Comparison of ENCODE assay signal across 12 mouse cellular contexts in the genomic region with DNA sequence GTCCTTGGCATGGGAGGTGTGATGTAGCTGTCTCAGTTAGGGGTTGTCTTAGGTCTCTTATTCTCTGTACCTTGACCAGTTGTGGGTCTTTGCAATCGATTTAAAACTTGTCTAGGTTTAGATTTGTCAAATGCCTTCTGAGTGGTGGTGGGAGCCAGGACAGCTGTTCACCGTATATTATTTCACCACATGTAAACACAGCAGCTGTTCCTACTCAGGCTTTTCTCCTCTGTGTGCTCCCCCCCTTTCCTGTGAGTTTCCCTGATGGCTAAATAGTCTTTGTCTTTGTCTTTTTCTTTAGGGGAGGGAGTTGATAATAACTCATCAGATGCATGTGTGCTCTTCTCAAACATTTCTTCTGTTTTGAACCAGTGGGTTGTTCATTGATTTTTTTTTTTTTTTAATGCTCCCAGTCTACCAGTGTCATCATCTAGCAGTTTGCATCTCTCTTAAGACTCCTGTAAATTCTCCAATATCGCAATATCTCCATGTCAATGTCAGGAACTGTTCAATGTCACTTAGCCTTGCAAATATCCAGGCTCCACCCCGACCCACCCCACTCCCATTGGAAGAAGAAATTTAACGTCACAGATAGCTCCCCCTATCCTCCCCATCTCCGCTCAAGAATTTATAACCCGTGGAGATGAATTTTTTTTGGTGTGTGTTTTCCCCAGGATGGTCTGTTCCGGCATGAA. TPM values are rescaled to one million over a fixed set of nuclear protein-coding genes. Genes with fewer than 3 reads are reported as not detected.
DNase-seq lines count a peak whose midpoint lies in the region; ATAC-seq and TF ChIP-seq lines count a peak whose summit lies in the region.
"Had no signal": no experiment of that assay in that cellular context is flagged by ENCODE, and none has a peak within 500 bp of the region (broad histone marks: within the 10 kb centered on the region; RNA-seq: fewer than 3 reads in every experiment).

No protein-coding gene starts in this region.

- H3K4me2 ChIP-seq in forebrain, postnatal 0 days (ENCODE audit: low read depth): 0 out of 2 replicates have a peak overlapping the region, but pooled peaks have one; percentile 25
- H3K4me2 ChIP-seq in lung, postnatal 0 days (replicated peaks; ENCODE audit: low read depth, low read length): no peak overlapping the region
- H3K4me2 ChIP-seq in intestine, embryonic 15.5 days (replicated peaks): peak overlapping the region; percentile 25; the same call in 1 of the 2 replicates
- peak overlapping the region; percentile 47 for H3K4me2 ChIP-seq in stomach, embryonic 15.5 days
- no peak overlapping the region for H3K4me2 ChIP-seq in forebrain, embryonic 12.5 days

- H3K9me3 ChIP-seq in forebrain, postnatal 0 days (ENCODE audit: low read length): no peaks in the 10 kb centered on the region
- no peaks in the 10 kb centered on the region for H3K9me3 ChIP-seq in forebrain, embryonic 10.5 days
- no peaks in the 10 kb centered on the region for H3K9me3 ChIP-seq in lung, postnatal 0 days (ENCODE audit: low read length)
- H3K9me3 ChIP-seq in intestine, embryonic 15.5 days: no peaks in the 10 kb centered on the region
- no peaks in the 10 kb centered on the region for H3K9me3 ChIP-seq in stomach, embryonic 15.5 days
- H3K9me3 ChIP-seq in forebrain, embryonic 12.5 days: no peaks in the 10 kb centered on the region

- no peaks in the 10 kb centered on the region for H3K27me3 ChIP-seq in forebrain, postnatal 0 days (ENCODE audit: insufficient read depth, low read length)
- no peaks in the 10 kb centered on the region for H3K27me3 ChIP-seq in forebrain, embryonic 10.5 days (ENCODE audit: poor library complexity, severe bottlenecking)
- H3K27me3 ChIP-seq in lung, postnatal 0 days (replicated peaks; ENCODE audit: insufficient read depth, low read length): no peaks in the 10 kb centered on the region
- H3K27me3 ChIP-seq in intestine, embryonic 15.5 days (replicated peaks): no peaks in the 10 kb centered on the region
- no peaks in the 10 kb centered on the region for H3K27me3 ChIP-seq in stomach, embryonic 15.5 days (replicated peaks)
- no peaks in the 10 kb centered on the region for H3K27me3 ChIP-seq in forebrain, embryonic 12.5 days

- TF ChIP-seq CTCF in forebrain, postnatal 0 days (IDR thresholded peaks at IDR 0.05; ENCODE audit: low read depth): no peak
- no peak for TF ChIP-seq CTCF in lung, postnatal 0 days (IDR thresholded peaks at IDR 0.05)

- WGBS in forebrain, postnatal 0 days: 76% methylated on average over 8 of the region's 8 CpGs
- WGBS in forebrain, embryonic 10.5 days: 88% methylated on average over 8 of the region's 8 CpGs
- 43% methylated on average over 8 of the region's 8 CpGs for WGBS in lung, postnatal 0 days
- WGBS in intestine, embryonic 15.5 days: 40% methylated on average over 8 of the region's 8 CpGs
- 36% methylated on average over 8 of the region's 8 CpGs for WGBS in stomach, embryonic 15.5 days
- WGBS in forebrain, embryonic 12.5 days: 83% methylated on average over 8 of the region's 8 CpGs

- no peak overlapping the region for H3K27ac ChIP-seq in forebrain, postnatal 0 days (ENCODE audit: low read depth, low read length)
- H3K27ac ChIP-seq in forebrain, embryonic 10.5 days: no peak overlapping the region
- no peak overlapping the region for H3K27ac ChIP-seq in lung, postnatal 0 days (ENCODE audit: low read length)
- H3K27ac ChIP-seq in intestine, embryonic 15.5 days: no peak overlapping the region
- H3K27ac ChIP-seq in stomach, embryonic 15.5 days: no peak overlapping the region
- no peak overlapping the region for H3K27ac ChIP-seq in forebrain, embryonic 12.5 days
- H3K27ac ChIP-seq: macrophage had no signal

- H3K4me1 ChIP-seq in forebrain, postnatal 0 days (ENCODE audit: insufficient read depth): no peaks in the 10 kb centered on the region
- peaks cover 8% of the 10 kb centered on the region; the same call in 1 of the 2 replicates for H3K4me1 ChIP-seq in forebrain, embryonic 10.5 days
- H3K4me1 ChIP-seq in lung, postnatal 0 days (ENCODE audit: insufficient read depth, low read depth, low read length): no peaks in the 10 kb centered on the region
- no peaks in the 10 kb centered on the region for H3K4me1 ChIP-seq in intestine, embryonic 15.5 days (replicated peaks)
- H3K4me1 ChIP-seq in stomach, embryonic 15.5 days: peaks cover 3% of the 10 kb centered on the region; the same call in 1 of the 2 replicates
- peaks cover 7% of the 10 kb centered on the region for H3K4me1 ChIP-seq in forebrain, embryonic 12.5 days

- no peak for ATAC-seq in forebrain, postnatal 0 days
- no peak for ATAC-seq in lung, postnatal 0 days
- peak; percentile 67; the same call in 1 of the 2 replicates for ATAC-seq in intestine, embryonic 15.5 days
- peak; percentile 63; the same call in 1 of the 2 replicates for ATAC-seq in stomach, embryonic 15.5 days (ENCODE audit: insufficient read depth, low FRiP score, low read depth)
- no peak for ATAC-seq in forebrain, embryonic 12.5 days (ENCODE audit: low FRiP score)
- ATAC-seq: forebrain, embryonic 14.5 days had no signal

- no peak for TF ChIP-seq EP300 in lung, postnatal 0 days (IDR thresholded peaks at IDR 0.05)

- no peak for DNase-seq in forebrain, postnatal 0 days
- no peak for DNase-seq in forebrain, embryonic 10.5 days (ENCODE audit: extremely low spot score, low spot score)
- DNase-seq in lung, postnatal 0 days (ENCODE audit: low spot score): peak; percentile 39
- DNase-seq in lung, postnatal 10 days: no peak
- DNase-seq in urinary bladder, adult 18-20 months (ENCODE audit: low spot score in 2 of 2): no peak
- DNase-seq: heart, postnatal 4 days; right cerebral cortex, postnatal 14 days had no signal

- no peak overlapping the region for H3K9ac ChIP-seq in forebrain, postnatal 0 days
- H3K9ac ChIP-seq in lung, postnatal 0 days (replicated peaks; ENCODE audit: low read depth): no peak overlapping the region
- H3K9ac ChIP-seq in intestine, embryonic 15.5 days: no peak overlapping the region
- H3K9ac ChIP-seq in stomach, embryonic 15.5 days: no peak overlapping the region
- H3K9ac ChIP-seq in forebrain, embryonic 12.5 days: no peak overlapping the region

- no peaks in the 10 kb centered on the region for H3K36me3 ChIP-seq in forebrain, postnatal 0 days (ENCODE audit: insufficient read depth)
- H3K36me3 ChIP-seq in forebrain, embryonic 10.5 days (replicated peaks): no peaks in the 10 kb centered on the region
- H3K36me3 ChIP-seq in lung, postnatal 0 days (ENCODE audit: insufficient read depth, low read length): no peaks in the 10 kb centered on the region
- no peaks in the 10 kb centered on the region for H3K36me3 ChIP-seq in intestine, embryonic 15.5 days
- H3K36me3 ChIP-seq in stomach, embryonic 15.5 days: no peaks in the 10 kb centered on the region
- no peaks in the 10 kb centered on the region for H3K36me3 ChIP-seq in forebrain, embryonic 12.5 days (replicated peaks)

- H3K4me3 ChIP-seq in forebrain, postnatal 0 days (ENCODE audit: low read depth, low read length): no peak overlapping the region
- H3K4me3 ChIP-seq in forebrain, embryonic 10.5 days: no peak overlapping the region
- H3K4me3 ChIP-seq in lung, postnatal 0 days (ENCODE audit: low read depth, low read length): no peak overlapping the region
- H3K4me3 ChIP-seq in intestine, embryonic 15.5 days (replicated peaks): no peak overlapping the region
- H3K4me3 ChIP-seq in stomach, embryonic 15.5 days (replicated peaks): 0 out of 2 replicates have a peak overlapping the region, but pooled peaks have one; percentile 3
- no peak overlapping the region for H3K4me3 ChIP-seq in forebrain, embryonic 12.5 days (replicated peaks)

RNA-seq across cellular contexts. Expression of gene Cntnap4, which starts 18.7 kb away (rescaled TPM):
- 26.9 and 39.2 TPM in 2 replicates for total RNA-seq in forebrain, postnatal 0 days (2014; rRNA removed)
- 9.5 and 14.0 TPM in 2 replicates for polyA plus RNA-seq in forebrain, postnatal 0 days (2015; fragmentation: Nextera tagmentation; extraction: Ambion mirVana)
- 0.10 and 0.25 TPM in 2 replicates for polyA plus RNA-seq in forebrain, embryonic 10.5 days (2016; fragmentation: Nextera tagmentation; extraction: Ambion mirVana)
- polyA plus RNA-seq in lung, postnatal 0 days (2015; fragmentation: Nextera tagmentation; extraction: Ambion mirVana): 0.04 TPM in 1 of 2 replicates, not detected in the other
- polyA plus RNA-seq in intestine, embryonic 15.5 days (2015; fragmentation: Nextera tagmentation; extraction: Ambion mirVana): 1.3 and 1.4 TPM in 2 replicates
- polyA plus RNA-seq in stomach, embryonic 15.5 days (2015; fragmentation: Nextera tagmentation; extraction: Ambion mirVana): 2.1 and 3.4 TPM in 2 replicates
- polyA plus RNA-seq in forebrain, embryonic 12.5 days (2016; fragmentation: Nextera tagmentation; extraction: Ambion mirVana): 3.1 and 3.6 TPM in 2 replicates
- polyA plus RNA-seq: macrophage had no signal

Comparison
In these comparisons a context has a peak if more than half of its experiments do, and no peak if none do; other contexts are left out.
1. H3K4me2 ChIP-seq: peak in forebrain, postnatal 0 days (single experiment), intestine, embryonic 15.5 days (single experiment) and stomach, embryonic 15.5 days (single experiment); none in lung, postnatal 0 days (single experiment) and forebrain, embryonic 12.5 days (single experiment).
2. ATAC-seq: peak in intestine, embryonic 15.5 days (single experiment) and stomach, embryonic 15.5 days (single experiment); none in forebrain, postnatal 0 days (single experiment), lung, postnatal 0 days (single experiment) and forebrain, embryonic 12.5 days (single experiment).